Mouse (Mus musculus) kidney, adult 9 months (tissue): ENCODE measurements at regions not wholly inside any gene's neighbourhood (a gene's known extent, or its start where the extent isn't known, plus 50 kb on each side); places are given as distances from the start of the nearest gene placed in this dataset.

Experiments used
- DNase-seq: peaks from one replicate; pipeline ENCODE4 v3.0.0; 2022

GRCm38 (mm10) chr1:57032407-57032806, 54.0 kb upstream of the Satb2 start:
- DNase-seq = peak; percentile 33

GRCm38 (mm10) chr1:57033244-57033643, 54.8 kb upstream of the Satb2 start:
- DNase-seq = no peak

- no peak for DNase-seq
Measured at GRCm38 (mm10) chr1:57034411-57034810, 56.0 kb upstream of the Satb2 start.

GRCm38 (mm10) chr1:57036382-57036781, 57.9 kb upstream of the Satb2 start:
- no peak for DNase-seq

GRCm38 (mm10) chr1:57040201-57040600, 61.8 kb upstream of the Satb2 start:
- no peak for DNase-seq

- no peak for DNase-seq
Measured at GRCm38 (mm10) chr1:57041578-57041977, 63.1 kb upstream of the Satb2 start.

GRCm38 (mm10) chr1:57053836-57054235, 75.4 kb upstream of the Satb2 start:
- DNase-seq = no peak

GRCm38 (mm10) chr1:57055976-57056375, 77.5 kb upstream of the Satb2 start:
- DNase-seq = no peak

GRCm38 (mm10) chr1:57059216-57059615, 80.8 kb upstream of the Satb2 start:
- DNase-seq = no peak

GRCm38 (mm10) chr1:57075221-57075620, 96.8 kb upstream of the Satb2 start:
- DNase-seq = no peak

- DNase-seq = no peak
Measured at GRCm38 (mm10) chr1:57076696-57077095, 98.2 kb upstream of the Satb2 start.

GRCm38 (mm10) chr1:57080306-57080705, 101.9 kb upstream of the Satb2 start:
- DNase-seq = no peak

- DNase-seq = no peak
Measured at GRCm38 (mm10) chr1:57083134-57083533, 104.7 kb upstream of the Satb2 start.

- no peak for DNase-seq
Measured at GRCm38 (mm10) chr1:57083540-57084083, 105.2 kb upstream of the Satb2 start.

GRCm38 (mm10) chr1:57095361-57096247, 117.2 kb upstream of the Satb2 start:
- DNase-seq = no peak

- DNase-seq = no peak
Measured at GRCm38 (mm10) chr1:57096248-57096600, 117.8 kb upstream of the Satb2 start.

GRCm38 (mm10) chr1:57096740-57097139, 118.3 kb upstream of the Satb2 start:
- DNase-seq = no peak

- no peak for DNase-seq
Measured at GRCm38 (mm10) chr1:57100614-57101013, 122.2 kb upstream of the Satb2 start.

GRCm38 (mm10) chr1:57107308-57107707, 128.9 kb upstream of the Satb2 start:
- DNase-seq = no peak

- DNase-seq = no peak
Measured at GRCm38 (mm10) chr1:57120678-57121077, 142.2 kb upstream of the Satb2 start.

GRCm38 (mm10) chr1:57144181-57144580, 165.7 kb upstream of the Satb2 start:
- DNase-seq = no peak

GRCm38 (mm10) chr1:57155869-57156268, 177.4 kb upstream of the Satb2 start:
- DNase-seq = no peak

- no peak for DNase-seq
Measured at GRCm38 (mm10) chr1:57164443-57164842, 186.0 kb upstream of the Satb2 start.

GRCm38 (mm10) chr1:57174289-57174890, 195.9 kb upstream of the Satb2 start:
- no peak for DNase-seq
